Mouse (Mus musculus) cerebellum, adult 2 months (tissue): ENCODE measurements around the gene Unkl.

Experiments
- CTCF ChIP-seq: fragments of 200-500 bp; IDR thresholded peaks from 2 replicates; pipeline ENCODE4 v1.5.1; 2011; ENCODE audit warnings: low read depth, mild to moderate bottlenecking, control low read depth, low read length, moderate library complexity, borderline replicate concordance; ENCODE audit not compliant: insufficient read depth
- POLR2A ChIP-seq: fragments of 200-500 bp; IDR thresholded peaks from 2 replicates; pipeline ENCODE4 v1.6.1; 2011; ENCODE audit warnings: low read length, control low read depth, borderline replicate concordance; ENCODE audit not compliant: insufficient read depth

DNA sequence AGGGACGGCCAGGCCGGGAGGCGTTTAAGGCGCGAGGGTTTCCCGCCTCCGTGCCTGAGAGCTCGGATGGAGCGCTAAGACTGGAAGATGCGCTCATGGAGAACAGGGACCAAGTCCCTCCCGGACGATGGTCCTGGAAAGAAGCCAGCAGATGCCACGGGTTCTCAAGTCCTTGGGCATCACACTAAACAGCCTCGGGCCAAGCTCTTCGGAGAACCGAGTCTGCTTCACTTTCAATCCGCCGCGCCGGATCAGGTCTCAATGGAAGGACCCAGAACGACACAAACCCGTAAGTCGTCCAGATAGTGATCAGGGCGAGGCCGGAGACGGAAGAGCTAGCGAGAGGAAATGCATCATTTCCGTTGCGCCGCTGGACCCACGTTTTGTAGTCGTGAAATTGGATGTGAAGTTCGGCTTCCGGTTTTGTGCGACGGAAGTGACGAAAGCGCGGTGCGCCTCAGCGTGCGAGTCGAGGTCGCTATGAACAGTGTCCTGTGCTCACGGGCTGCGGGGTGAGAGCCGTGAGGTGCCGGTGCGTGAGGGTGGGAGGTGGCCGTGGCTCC is 4.0 kb upstream of the Unkl start, which contains the start of gene BC003965:
- no peak for TF ChIP-seq CTCF
- TF ChIP-seq POLR2A, result peak; percentile 98
